Mouse (Mus musculus) stomach, embryonic 16.5 days (tissue): ENCODE results near the gene Rnf181. TPM values are rescaled to one million over a fixed set of nuclear protein-coding genes. Genes with fewer than 3 reads are reported as not detected.

Experiments used
- ATAC-seq: fragments of 200-750 bp; cut with Nextera tagmentation; 2 replicates; pipeline ENCODE4 v1.8.0; 2017; ENCODE audit warnings: moderate number of reproducible peaks, moderate TSS enrichment; ENCODE audit not compliant: insufficient read depth, low FRiP score
- H3K27ac ChIP-seq: fragments of 300-500 bp; sonication (generic); 2 replicates; pipeline ENCODE4 v1.5.1; 2014; ENCODE audit warnings: low read length
- H3K27me3 ChIP-seq: fragments of 300-500 bp; sonication (generic); 2 replicates; pipeline ENCODE4 v1.6.1; 2014; ENCODE audit warnings: low read length, control low read depth, mixed read lengths; ENCODE audit not compliant: control insufficient read depth, insufficient read depth
- H3K36me3 ChIP-seq: fragments of 300-500 bp; sonication (generic); 2 replicates; pipeline ENCODE4 v1.6.1; 2014; ENCODE audit warnings: low read length; ENCODE audit not compliant: control insufficient read depth, insufficient read depth
- H3K4me1 ChIP-seq: fragments of 300-500 bp; sonication (generic); 2 replicates; pipeline ENCODE4 v1.6.1; 2014; ENCODE audit warnings: low read length, control low read depth, mixed read lengths; ENCODE audit not compliant: control insufficient read depth, insufficient read depth
- H3K4me2 ChIP-seq: fragments of 300-500 bp; sonication (generic); 2 replicates; pipeline ENCODE4 v1.6.1; 2014; ENCODE audit warnings: low read depth, low read length, mixed read lengths
- H3K4me3 ChIP-seq: fragments of 300-500 bp; sonication (generic); replicated peaks from 2 replicates; pipeline ENCODE4 v1.5.1; 2014; ENCODE audit warnings: mild to moderate bottlenecking, low read length
- H3K9ac ChIP-seq: fragments of 300-500 bp; sonication (generic); 2 replicates; pipeline ENCODE4 v1.6.1; 2014; ENCODE audit warnings: low read length
- H3K9me3 ChIP-seq: fragments of 300-500 bp; sonication (generic); replicated peaks from 2 replicates; pipeline ENCODE4 v1.6.1; 2016; ENCODE audit warnings: low read length, control low read depth; ENCODE audit not compliant: control insufficient read depth
- WGBS: fragments of 180-500 bp; shearing (Covaris S2); extraction: QIAGEN DNeasy Blood & Tissue Kit; methylation state at CpG from one replicate; pipeline ENCODE4 v1.1.7; 2014; 5-methylcytosine and 5-hydroxymethylcytosine counted together
- polyA plus RNA-seq: library from polyadenylated mRNA; unstranded; fragments of >200 nt; fragmentation: Nextera tagmentation; extraction: Ambion mirVana; gene quantifications from 2 replicates; pipeline ENCODE4 v1.2.1, GENCODE M21; 2015

The Rnf181 gene
- polyA plus RNA-seq, 1 experiment from 2014 or later = 139 TPM

DNA sequence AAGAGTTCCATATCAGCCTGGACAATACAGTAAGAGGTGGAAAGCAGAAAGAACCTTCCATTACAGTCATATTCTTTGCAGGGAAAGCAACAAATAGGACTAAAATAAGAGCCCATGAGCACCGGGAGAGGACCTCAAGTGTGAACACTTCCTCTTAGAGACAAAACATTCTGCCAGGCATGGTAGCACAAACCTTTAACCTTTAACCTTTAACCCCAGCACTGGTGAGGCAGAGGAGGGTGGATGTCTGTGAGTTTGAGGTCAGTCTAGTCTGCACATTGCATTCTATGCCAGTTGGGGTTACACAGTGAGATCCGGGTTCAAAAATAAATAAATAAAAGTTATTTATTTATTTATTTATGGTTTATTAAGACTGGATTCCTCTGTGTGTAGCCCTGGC lies 26.3 kb downstream of the Rnf181 start:
- Histone ChIP-seq H3K36me3 (peaks cover 21% of the 10 kb centered on the region), H3K4me3 (no peak overlapping the region), H3K4me2 (no peak overlapping the region), H3K27ac (no peak overlapping the region), H3K27me3 (no peaks in the 10 kb centered on the region), H3K9me3 (no peaks in the 10 kb centered on the region), H3K4me1 (peaks cover 6% of the 10 kb centered on the region), H3K9ac (no peak overlapping the region)
- no peak for ATAC-seq
- 62% methylated on average over 2 of the region's 2 CpGs for WGBS

- ATAC-seq = no peak
- H3K9ac ChIP-seq = no peak overlapping the region
- no peaks in the 10 kb centered on the region for H3K27me3 ChIP-seq
- H3K4me3 ChIP-seq = no peak overlapping the region
- H3K27ac ChIP-seq = no peak overlapping the region
- WGBS = 69% methylated on average over 5 of the region's 5 CpGs
- H3K4me1 ChIP-seq = no peaks in the 10 kb centered on the region
- no peak overlapping the region for H3K4me2 ChIP-seq
- no peaks in the 10 kb centered on the region for H3K9me3 ChIP-seq
- peaks cover 29% of the 10 kb centered on the region for H3K36me3 ChIP-seq
Measured at GRCm38 (mm10) chr6:72333111-72333510, 33.6 kb downstream of the Rnf181 start.

DNA sequence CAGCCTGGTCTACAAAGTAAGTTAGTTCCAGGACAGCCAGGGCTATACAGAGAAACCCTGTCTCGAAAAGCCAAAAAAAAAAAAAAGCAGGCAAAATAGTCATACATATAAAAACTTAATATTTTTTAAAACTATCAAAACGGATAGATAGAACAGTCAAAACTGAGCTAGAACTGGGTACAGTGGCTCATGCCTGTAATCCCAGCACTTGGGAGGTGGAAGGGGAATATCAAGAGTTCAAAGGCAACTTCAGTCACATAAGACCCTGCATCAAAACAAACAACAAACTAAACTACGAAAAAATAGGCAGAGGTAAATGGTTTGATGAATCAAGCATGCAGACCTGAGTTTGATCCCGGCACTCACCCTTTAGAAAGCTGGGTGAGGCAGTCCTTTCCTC lies 36.6 kb downstream of the Rnf181 start:
- Histone ChIP-seq H3K4me1 (no peaks in the 10 kb centered on the region), H3K4me2 (no peak overlapping the region), H3K27me3 (no peaks in the 10 kb centered on the region), H3K36me3 (peaks cover 23% of the 10 kb centered on the region), H3K9me3 (no peaks in the 10 kb centered on the region), H3K27ac (no peak overlapping the region), H3K4me3 (no peak overlapping the region), H3K9ac (no peak overlapping the region)
- WGBS = 87% methylated on average over 4 of the region's 4 CpGs
- no peak for ATAC-seq

GRCm38 (mm10) chr6:72329019-72329418 lies 37.7 kb downstream of the Rnf181 start:
- Histone ChIP-seq H3K36me3 (peaks cover 24% of the 10 kb centered on the region), H3K9me3 (no peaks in the 10 kb centered on the region), H3K4me1 (no peaks in the 10 kb centered on the region), H3K4me2 (no peak overlapping the region), H3K27ac (no peak overlapping the region), H3K4me3 (no peak overlapping the region), H3K27me3 (no peaks in the 10 kb centered on the region), H3K9ac (no peak overlapping the region)
- WGBS = 83% methylated on average over 5 of the region's 5 CpGs
- ATAC-seq = no peak

DNA sequence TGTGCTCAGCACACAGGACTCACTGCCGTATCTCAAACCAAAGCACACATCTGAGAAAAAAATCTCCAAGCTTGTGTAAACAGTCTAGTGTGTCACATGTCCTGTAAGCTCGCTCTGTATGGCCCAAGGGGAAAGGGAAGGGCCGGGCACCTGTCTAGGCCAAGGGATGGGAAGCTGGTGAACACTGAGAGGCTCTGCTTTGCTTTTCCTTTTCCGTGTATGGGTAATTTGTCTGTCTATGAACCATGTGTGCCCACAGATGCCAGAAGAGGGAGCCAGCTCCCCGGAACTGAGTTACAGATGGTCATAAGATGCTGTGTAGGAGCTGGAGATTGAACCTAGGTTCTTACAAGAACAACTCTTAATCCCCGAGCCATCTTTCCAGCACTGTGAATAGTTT lies 40.5 kb downstream of the Rnf181 start:
- ATAC-seq = peak; percentile 89
- H3K27ac ChIP-seq = no peak overlapping the region
- no peaks in the 10 kb centered on the region for H3K27me3 ChIP-seq
- H3K36me3 ChIP-seq = peaks cover 24% of the 10 kb centered on the region
- H3K9ac ChIP-seq = no peak overlapping the region
- H3K9me3 ChIP-seq = no peaks in the 10 kb centered on the region
- no peak overlapping the region for H3K4me2 ChIP-seq
- WGBS = 57% methylated on average over 6 of the region's 6 CpGs
- H3K4me3 ChIP-seq = no peak overlapping the region
- H3K4me1 ChIP-seq = no peaks in the 10 kb centered on the region

DNA sequence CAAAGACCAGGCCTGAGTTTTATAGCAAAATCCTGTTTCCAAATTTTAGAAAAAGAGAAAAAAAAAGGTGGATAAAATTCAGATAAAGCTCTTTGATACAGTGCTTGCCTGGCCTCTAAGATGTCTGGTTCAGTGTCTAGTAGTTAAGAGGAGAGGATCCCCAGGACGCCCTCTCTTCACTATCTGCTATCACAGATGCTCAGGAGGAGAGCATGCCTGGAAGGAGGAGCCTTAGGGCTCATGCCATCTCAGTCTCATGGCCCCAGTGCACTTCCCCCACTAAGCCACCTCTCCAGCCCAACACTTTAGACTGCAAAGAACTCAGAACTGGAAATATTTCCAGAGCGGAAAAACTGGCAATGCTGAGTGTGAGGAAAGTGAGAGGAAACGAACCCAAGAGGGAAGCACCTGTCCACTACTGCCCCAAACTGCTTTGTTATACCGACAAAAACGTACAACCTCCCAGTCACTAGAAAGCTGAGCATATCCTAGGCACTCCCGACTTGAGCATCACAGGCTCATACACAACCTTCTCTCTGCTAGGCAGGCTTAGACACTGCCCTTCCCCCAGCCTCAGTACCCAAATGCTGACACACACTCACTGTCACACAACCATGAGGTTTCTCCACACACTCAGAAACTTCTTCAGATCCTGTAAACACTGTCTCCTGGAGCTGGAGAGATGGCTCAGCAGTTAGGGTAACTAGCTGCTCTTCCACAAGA lies 42.8 kb downstream of the Rnf181 start:
- Histone ChIP-seq H3K27me3 (no peaks in the 10 kb centered on the region), H3K9ac (no peak overlapping the region), H3K4me3 (no peak overlapping the region), H3K36me3 (peaks cover 24% of the 10 kb centered on the region), H3K9me3 (no peaks in the 10 kb centered on the region), H3K4me1 (no peaks in the 10 kb centered on the region), H3K27ac (no peak overlapping the region), H3K4me2 (no peak overlapping the region)
- no peak for ATAC-seq
- WGBS = 87% methylated on average over 6 of the region's 6 CpGs

GRCm38 (mm10) chr6:72322936-72323335 lies 43.8 kb downstream of the Rnf181 start:
- no peak for ATAC-seq
- no peaks in the 10 kb centered on the region for H3K27me3 ChIP-seq
- no peak overlapping the region for H3K9ac ChIP-seq
- H3K4me2 ChIP-seq = no peak overlapping the region
- H3K4me1 ChIP-seq = no peaks in the 10 kb centered on the region
- H3K36me3 ChIP-seq = peaks cover 17% of the 10 kb centered on the region
- no peak overlapping the region for H3K4me3 ChIP-seq
- no peak overlapping the region for H3K27ac ChIP-seq
- H3K9me3 ChIP-seq = no peaks in the 10 kb centered on the region
- 93% methylated on average over 3 of the region's 3 CpGs for WGBS

GRCm38 (mm10) chr6:72319019-72319418 lies 47.7 kb downstream of the Rnf181 start:
- no peaks in the 10 kb centered on the region for H3K9me3 ChIP-seq
- H3K4me3 ChIP-seq = no peak overlapping the region
- H3K4me2 ChIP-seq = no peak overlapping the region
- no peak overlapping the region for H3K9ac ChIP-seq
- H3K36me3 ChIP-seq = 0 out of 2 replicates have a peak, but pooled peaks cover 7% of the 10 kb centered on the region
- WGBS = 78% methylated on average over 11 of the region's 11 CpGs
- H3K4me1 ChIP-seq = no peaks in the 10 kb centered on the region
- H3K27ac ChIP-seq = no peak overlapping the region
- ATAC-seq = no peak
- no peaks in the 10 kb centered on the region for H3K27me3 ChIP-seq

- Histone ChIP-seq H3K36me3 (0 out of 2 replicates have a peak, but pooled peaks cover 7% of the 10 kb centered on the region), H3K9ac (no peak overlapping the region), H3K4me2 (no peak overlapping the region), H3K4me3 (no peak overlapping the region), H3K4me1 (no peaks in the 10 kb centered on the region), H3K27ac (no peak overlapping the region), H3K27me3 (no peaks in the 10 kb centered on the region), H3K9me3 (no peaks in the 10 kb centered on the region)
- 78% methylated on average over 5 of the region's 5 CpGs for WGBS
- no peak for ATAC-seq
Measured at GRCm38 (mm10) chr6:72318440-72318839, 48.3 kb downstream of the Rnf181 start.
